Mouse (Mus musculus) MEL (cell line): Measurements from ENCODE around the gene Tpmt.

ENCODE experiments used
- CTCF ChIP-seq, 3 experiments: IDR thresholded peaks in 2 of 3; conservative IDR thresholded peaks in 1 of 3; 2 replicates each; pipeline ENCODE4 v1.5.1; 2011 to 2012; ENCODE audit warnings: low read length in 3 of 3, low read depth in 2 of 3, mild to moderate bottlenecking in 2 of 3, improper control_type of control experiment in 1 of 3, inconsistent platforms in 1 of 3, mixed read lengths in 1 of 3, moderate library complexity in 1 of 3; ENCODE audit not compliant: control insufficient read depth in 1 of 3, insufficient read depth in 1 of 3, poor library complexity in 1 of 3, severe bottlenecking in 1 of 3
- GATA1 ChIP-seq: IDR thresholded peaks from 2 replicates; pipeline ENCODE4 v1.6.1; 2011; ENCODE audit warnings: low read depth, low read length, improper control_type of control experiment
- MAX ChIP-seq: IDR thresholded peaks from 2 replicates; pipeline ENCODE4 v1.6.1; 2011; ENCODE audit warnings: low read length, improper control_type of control experiment
- ZMIZ1 ChIP-seq: IDR thresholded peaks from 2 replicates; pipeline ENCODE4 v1.6.1; 2012; ENCODE audit warnings: low read depth, mild to moderate bottlenecking, inconsistent platforms, low read length, improper control_type of control experiment, moderate library complexity

DNA sequence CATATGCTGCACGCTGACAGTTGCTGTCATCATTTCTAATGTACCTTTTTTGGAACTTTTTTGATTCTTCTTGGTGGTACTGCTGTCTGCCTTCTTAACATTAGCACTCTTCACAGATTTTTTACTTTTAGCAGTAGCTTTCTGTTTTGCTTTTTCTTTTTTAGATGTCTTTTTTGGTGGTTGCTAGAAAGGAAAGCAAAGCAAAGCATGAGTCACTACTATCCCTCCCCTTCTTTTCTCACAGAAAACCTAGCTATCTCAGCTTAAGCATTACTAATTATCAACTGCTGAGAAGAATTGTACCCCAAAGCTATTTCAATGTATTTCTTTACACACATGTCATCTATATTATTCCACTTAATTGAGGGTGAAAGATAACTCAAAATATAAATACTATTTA is 43.9 kb upstream of the Tpmt start:
- TF ChIP-seq GATA1 (no peak), CTCF (IDR thresholded peaks at IDR 0.05 in 2 of 3, conservative IDR thresholded peaks at IDR 0.05 in 1 of 3; ENCODE audit: control insufficient read depth in 1 of 3, insufficient read depth in 1 of 3, low read depth in 2 of 3, low read length in 3 of 3, poor library complexity in 1 of 3, severe bottlenecking in 1 of 3) (no peak), ZMIZ1 (no peak), MAX (no peak)
